Mouse (Mus musculus) embryonic fibroblast, embryonic 13.5 days (primary cell): ENCODE data around the gene Zcchc17. TPM values are rescaled to one million over a fixed set of nuclear protein-coding genes. Genes with fewer than 3 reads are reported as not detected.

Experiments
- H3K27ac ChIP-seq: 2 replicates; pipeline ENCODE4 v1.5.1; 2012; ENCODE audit warnings: low read length, control low read depth, inconsistent platforms; ENCODE audit not compliant: insufficient read depth
- H3K4me1 ChIP-seq: 2 replicates; pipeline ENCODE4 v1.6.1; 2011; ENCODE audit warnings: low read length; ENCODE audit not compliant: control insufficient read depth, insufficient read depth
- H3K4me3 ChIP-seq: 2 replicates; pipeline ENCODE4 v1.5.1; 2011; ENCODE audit warnings: mild to moderate bottlenecking, control low read depth, low read length; ENCODE audit not compliant: insufficient read depth
- CTCF ChIP-seq: IDR thresholded peaks from 2 replicates; pipeline ENCODE4 v1.5.1; 2011; ENCODE audit warnings: mild to moderate bottlenecking, control low read depth, low read length, moderate library complexity, borderline replicate concordance; ENCODE audit not compliant: insufficient read depth
- POLR2A ChIP-seq: IDR thresholded peaks from 2 replicates; pipeline ENCODE4 v1.6.1; 2011; ENCODE audit warnings: low read depth, mild to moderate bottlenecking, control low read depth, low read length, moderate library complexity
- polyA plus RNA-seq: library from polyadenylated mRNA; stranded (reverse); fragments of >200 nt; gene quantifications from 2 replicates; pipeline ENCODE4 v1.2.4, GENCODE M21; 2011; ENCODE audit warnings: low read depth; ENCODE audit not compliant: missing spikeins, insufficient read length

The Zcchc17 gene
- polyA plus RNA-seq, 1 experiment: 33.9 TPM

- Histone ChIP-seq H3K4me3 (no peak overlapping the region), H3K27ac (no peak overlapping the region), H3K4me1 (no peaks in the 10 kb centered on the region)
- TF ChIP-seq POLR2A (no peak), CTCF (no peak)
These were observed 7.2 kb downstream of the Zcchc17 start for GRCm38 (mm10) chr4:130352588-130352987.

DNA sequence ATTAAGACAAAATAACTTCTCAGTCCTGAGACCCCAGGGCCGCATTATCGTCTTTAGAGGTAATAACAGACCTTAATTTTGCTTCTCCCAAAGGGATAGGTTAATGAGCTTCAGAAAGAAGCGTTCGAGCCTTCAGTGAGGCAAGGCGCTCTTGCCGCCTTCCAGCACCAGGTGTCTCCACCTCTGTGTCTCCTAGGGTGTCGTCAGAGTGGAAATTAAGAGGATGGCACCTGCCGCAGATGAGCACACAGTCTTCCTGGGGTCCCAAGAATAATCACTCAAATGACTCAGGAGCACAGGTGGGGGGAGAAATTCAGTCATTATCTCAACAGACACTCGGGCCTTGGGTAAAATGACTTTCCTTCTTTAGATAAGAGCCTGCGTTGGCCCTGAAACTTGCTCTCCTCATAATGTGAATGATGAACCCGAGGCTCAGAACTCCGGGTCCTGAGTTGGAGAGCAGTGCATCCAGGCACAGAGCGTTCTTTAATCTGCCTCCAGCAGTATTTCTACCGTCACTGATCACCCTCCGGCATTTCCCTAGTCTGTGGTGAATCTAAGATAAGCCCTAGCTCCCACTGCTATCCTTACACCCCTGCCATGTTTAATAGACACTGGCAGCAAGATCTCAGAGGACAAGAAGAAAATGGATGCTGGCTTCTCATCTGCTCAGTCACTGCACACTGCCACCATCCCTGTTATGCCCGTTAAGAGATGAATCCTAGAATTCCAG lies 8.9 kb downstream of the Zcchc17 start:
- Histone ChIP-seq H3K4me1 (no peaks in the 10 kb centered on the region), H3K27ac (no peak overlapping the region), H3K4me3 (no peak overlapping the region)
- TF ChIP-seq CTCF: no peak
- TF ChIP-seq POLR2A: no peak

DNA sequence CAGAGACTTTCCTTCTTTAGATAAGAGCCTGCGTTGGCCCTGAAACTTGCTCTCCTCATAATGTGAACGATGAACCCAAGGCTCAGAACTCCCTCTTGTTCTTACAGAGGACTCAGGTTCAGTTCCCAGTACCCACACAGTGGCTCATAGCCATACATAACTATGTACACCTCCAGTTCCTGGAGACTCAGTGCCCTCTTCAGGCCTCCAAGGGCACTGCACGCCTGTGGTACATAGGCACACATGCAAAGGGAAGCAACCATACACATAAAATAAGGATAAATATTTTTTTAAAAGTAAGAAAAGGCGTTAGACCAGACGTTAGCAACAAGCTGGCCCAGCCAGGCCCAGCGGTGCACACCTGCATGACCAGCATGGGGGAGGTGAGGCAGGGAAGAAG lies 10.1 kb downstream of the Zcchc17 start:
- Histone ChIP-seq H3K27ac (no peak overlapping the region), H3K4me1 (no peaks in the 10 kb centered on the region), H3K4me3 (no peak overlapping the region)
- no peak for TF ChIP-seq POLR2A
- no peak for TF ChIP-seq CTCF

DNA sequence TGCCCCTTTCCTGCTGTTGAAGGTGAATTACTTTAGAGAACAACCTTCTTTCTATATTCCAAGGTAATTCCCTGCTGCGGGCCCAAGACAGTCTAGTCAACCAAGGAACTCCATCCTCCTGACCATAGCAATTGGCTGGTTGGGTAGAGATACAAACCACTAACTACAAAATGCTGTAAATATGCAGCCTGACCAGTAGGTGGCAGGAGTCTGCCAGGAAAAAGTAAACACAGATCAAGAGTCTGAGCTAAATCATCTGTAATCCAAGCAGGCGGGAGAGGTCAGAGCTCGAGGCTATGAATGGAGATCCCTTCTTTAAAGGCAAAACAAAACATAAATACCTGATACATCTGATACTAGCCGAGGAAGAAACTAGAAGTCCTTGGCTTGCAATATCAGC lies 18.1 kb downstream of the Zcchc17 start:
- no peaks in the 10 kb centered on the region for H3K4me1 ChIP-seq
- no peak overlapping the region for H3K27ac ChIP-seq
- H3K4me3 ChIP-seq: no peak overlapping the region
- TF ChIP-seq POLR2A (no peak), CTCF (no peak)

- Histone ChIP-seq H3K4me3 (no peak overlapping the region), H3K27ac (no peak overlapping the region), H3K4me1 (no peaks in the 10 kb centered on the region)
- TF ChIP-seq CTCF (no peak), POLR2A (no peak)
These were observed 23.9 kb downstream of the Zcchc17 start for GRCm38 (mm10) chr4:130335867-130336266.

GRCm38 (mm10) chr4:130327366-130327765 lies 32.4 kb downstream of the Zcchc17 start:
- H3K27ac ChIP-seq: no peak overlapping the region
- no peak overlapping the region for H3K4me3 ChIP-seq
- no peaks in the 10 kb centered on the region for H3K4me1 ChIP-seq
- TF ChIP-seq POLR2A: no peak
- no peak for TF ChIP-seq CTCF

DNA sequence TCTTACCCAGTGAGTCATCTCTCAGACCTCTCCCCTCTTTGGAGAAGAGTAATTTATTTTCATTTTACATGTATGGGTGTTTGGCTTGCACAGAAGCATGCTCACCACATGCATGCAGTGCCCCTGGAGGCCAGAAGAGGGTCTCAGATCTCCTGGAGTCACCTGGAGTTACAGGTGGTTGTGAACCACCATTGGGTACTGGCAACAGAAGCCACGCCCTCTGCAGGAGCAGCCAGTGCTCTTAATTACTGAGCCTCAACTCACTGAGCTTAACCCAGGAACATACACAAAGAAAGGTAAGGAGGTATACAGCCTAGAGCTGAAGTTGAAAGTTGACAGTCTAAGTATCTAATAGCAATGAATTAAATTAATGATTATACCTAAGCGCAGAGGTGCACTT lies 34.3 kb downstream of the Zcchc17 start:
- TF ChIP-seq POLR2A (no peak), CTCF (no peak)
- Histone ChIP-seq H3K4me1 (no peaks in the 10 kb centered on the region), H3K27ac (no peak overlapping the region), H3K4me3 (no peak overlapping the region)

- Histone ChIP-seq H3K4me3 (no peak overlapping the region), H3K4me1 (0 out of 2 replicates have a peak, but pooled peaks cover 4% of the 10 kb centered on the region), H3K27ac (no peak overlapping the region)
- no peak for TF ChIP-seq CTCF
- TF ChIP-seq POLR2A: no peak
These were observed 36.1 kb downstream of the Zcchc17 start for GRCm38 (mm10) chr4:130323607-130324006.

- H3K4me3 ChIP-seq: no peak overlapping the region
- H3K4me1 ChIP-seq: 0 out of 2 replicates have a peak, but pooled peaks cover 4% of the 10 kb centered on the region
- TF ChIP-seq POLR2A (no peak), CTCF (no peak)
- no peak overlapping the region for H3K27ac ChIP-seq
These were observed 36.6 kb downstream of the Zcchc17 start for GRCm38 (mm10) chr4:130323165-130323564.

DNA sequence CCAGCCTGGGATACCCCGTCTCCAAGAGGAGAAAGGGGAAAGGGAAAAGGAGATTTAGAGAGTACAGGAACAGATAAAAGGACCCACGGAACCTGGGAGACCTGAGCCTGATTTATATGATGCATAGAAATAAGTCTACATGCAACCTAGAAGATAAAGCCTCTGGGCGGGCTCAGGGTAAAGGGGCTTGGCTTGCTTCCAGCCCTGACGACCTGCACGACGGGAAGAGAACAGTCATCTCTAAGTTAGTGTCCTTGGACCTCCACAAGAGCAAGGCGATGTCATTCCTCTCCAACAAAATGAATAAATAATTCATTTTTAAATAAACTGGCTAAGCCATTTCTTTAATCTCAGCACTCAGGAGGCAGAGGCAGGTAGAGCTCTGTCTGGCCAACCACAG lies 37.2 kb downstream of the Zcchc17 start:
- no peak overlapping the region for H3K27ac ChIP-seq
- TF ChIP-seq CTCF (no peak), POLR2A (no peak)
- 0 out of 2 replicates have a peak, but pooled peaks cover 4% of the 10 kb centered on the region for H3K4me1 ChIP-seq
- no peak overlapping the region for H3K4me3 ChIP-seq
